Comparison of ENCODE assay signal across 8 mouse cellular contexts in the genomic region with DNA sequence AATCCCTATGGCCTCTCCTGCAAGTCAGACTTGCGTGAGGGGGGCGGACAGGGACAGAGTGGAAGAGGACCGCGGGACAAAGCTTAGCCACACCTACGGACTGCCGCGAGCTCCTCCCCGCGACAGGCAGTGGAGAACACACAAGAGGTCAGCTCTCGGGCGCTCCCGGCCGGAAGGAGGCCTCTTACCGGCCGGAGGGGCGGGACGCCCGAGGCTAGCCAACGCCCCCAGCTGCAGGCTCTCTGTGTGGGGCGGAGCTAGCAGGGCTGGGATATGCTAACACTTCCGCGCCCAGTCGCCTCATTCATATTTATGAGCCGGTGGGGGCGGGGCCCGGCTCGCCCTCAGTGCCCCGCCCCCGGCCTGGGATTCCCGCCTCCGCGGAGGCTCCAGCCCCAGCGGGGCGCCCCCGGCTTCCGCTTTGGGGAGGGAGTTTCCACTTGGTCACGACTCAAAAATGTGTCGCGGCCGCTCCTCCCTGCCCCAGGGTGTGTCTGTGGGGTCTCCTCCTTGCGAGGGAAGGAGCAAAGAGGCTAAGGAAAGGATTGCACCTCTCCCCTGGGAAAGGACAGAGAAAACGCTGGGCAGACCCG. TPM values are rescaled to one million over a fixed set of nuclear protein-coding genes. Genes with fewer than 3 reads are reported as not detected.
DNase-seq lines count a peak whose midpoint lies in the region; ATAC-seq and TF ChIP-seq lines count a peak whose summit lies in the region.

No protein-coding gene starts in this region.

- no peak for TF ChIP-seq EP300 in liver, embryonic 14.5 days (IDR thresholded peaks at IDR 0.05; ENCODE audit: low read depth)
- TF ChIP-seq EP300 in stomach, postnatal 0 days (optimal IDR thresholded peaks at IDR 0.05): peak; percentile 73

- peak overlapping the region; percentile 90 for H3K27ac ChIP-seq in forebrain, embryonic 10.5 days
- H3K27ac ChIP-seq in heart, embryonic 15.5 days: peak overlapping the region; percentile 91
- peak overlapping the region; percentile 52 for H3K27ac ChIP-seq in liver, embryonic 14.5 days
- peak overlapping the region; percentile 76 for H3K27ac ChIP-seq in neural tube, embryonic 11.5 days (ENCODE audit: low read depth, low read length)
- H3K27ac ChIP-seq in stomach, postnatal 0 days (replicated peaks): peak overlapping the region; percentile 93

- H3K36me3 ChIP-seq in forebrain, embryonic 10.5 days (replicated peaks): peaks cover 17% of the 10 kb centered on the region
- peaks cover 12% of the 10 kb centered on the region for H3K36me3 ChIP-seq in heart, embryonic 15.5 days
- H3K36me3 ChIP-seq in liver, embryonic 14.5 days (replicated peaks; ENCODE audit: control insufficient read depth, insufficient read depth, low read depth): no peaks in the 10 kb centered on the region
- no peaks in the 10 kb centered on the region; the same call in 1 of the 2 replicates for H3K36me3 ChIP-seq in neural tube, embryonic 11.5 days (ENCODE audit: control insufficient read depth, insufficient read depth, low read length)
- no peaks in the 10 kb centered on the region for H3K36me3 ChIP-seq in stomach, postnatal 0 days (ENCODE audit: control insufficient read depth, insufficient read depth, low read length)

- 1% methylated on average over 43 of the region's 43 CpGs for WGBS in forebrain, embryonic 10.5 days
- under 1% methylated on average over 43 of the region's 43 CpGs for WGBS in heart, embryonic 15.5 days
- under 1% methylated on average over 43 of the region's 43 CpGs for WGBS in liver, embryonic 14.5 days (ENCODE audit: insufficient replicate concordance)
- WGBS in neural tube, embryonic 11.5 days: under 1% methylated on average over 42 of the region's 43 CpGs
- under 1% methylated on average over 41 of the region's 43 CpGs for WGBS in stomach, postnatal 0 days

- peak overlapping the region; percentile 52 for H3K4me3 ChIP-seq in forebrain, embryonic 10.5 days
- peak overlapping the region; percentile 48 for H3K4me3 ChIP-seq in heart, embryonic 15.5 days
- H3K4me3 ChIP-seq in liver, embryonic 14.5 days (ENCODE audit: insufficient read depth in 1 of 2, low read depth in 2 of 2, low read length in 2 of 2): peak overlapping the region; percentile 57 to 68
- peak overlapping the region; percentile 34 for H3K4me3 ChIP-seq in neural tube, embryonic 11.5 days (ENCODE audit: low read depth, low read length)
- H3K4me3 ChIP-seq in stomach, postnatal 0 days (ENCODE audit: low read depth, low read length): peak overlapping the region; percentile 41

- H3K4me2 ChIP-seq in heart, embryonic 15.5 days: peak overlapping the region; percentile 68
- peak overlapping the region; percentile 83 for H3K4me2 ChIP-seq in liver, embryonic 14.5 days (ENCODE audit: low read depth)
- peak overlapping the region; percentile 57 for H3K4me2 ChIP-seq in neural tube, embryonic 11.5 days (ENCODE audit: low read depth)
- peak overlapping the region; percentile 69 for H3K4me2 ChIP-seq in stomach, postnatal 0 days (replicated peaks; ENCODE audit: low read depth)

- peak; percentile 54 for TF ChIP-seq CTCF in liver, embryonic 14.5 days (IDR thresholded peaks at IDR 0.05; ENCODE audit: low read depth)
- peak; percentile 49 for TF ChIP-seq CTCF in stomach, postnatal 0 days (IDR thresholded peaks at IDR 0.05; ENCODE audit: low read depth)

- H3K9me3 ChIP-seq in forebrain, embryonic 10.5 days: peaks cover 3% of the 10 kb centered on the region; the same call in 1 of the 2 replicates
- no peaks in the 10 kb centered on the region for H3K9me3 ChIP-seq in heart, embryonic 15.5 days (replicated peaks)
- no peaks in the 10 kb centered on the region for H3K9me3 ChIP-seq in liver, embryonic 14.5 days (ENCODE audit: control insufficient read depth, low read length)
- no peaks in the 10 kb centered on the region for H3K9me3 ChIP-seq in neural tube, embryonic 11.5 days (ENCODE audit: control insufficient read depth, low read length)
- H3K9me3 ChIP-seq in stomach, postnatal 0 days (ENCODE audit: control insufficient read depth, low read length): no peaks in the 10 kb centered on the region

- peak; percentile 80 to 86 for DNase-seq in CD8-positive naive resting alpha-beta T cell, adult 2 months (ENCODE audit: low read depth in 2 of 2, low spot score in 2 of 2)
- peak; percentile 95 for DNase-seq in c-Kit-positive CD71-negative TER-119-negative erythroid progenitor cells, embryonic 14.5 days (ENCODE audit: low read depth)
- DNase-seq in forebrain, embryonic 10.5 days (ENCODE audit: extremely low spot score, low spot score): peak; percentile 97
- peak; percentile 99 for DNase-seq in kidney, postnatal 25 days
- peak; percentile 96 to 97 (median 97) for DNase-seq in liver, embryonic 14.5 days (ENCODE audit: low read depth in 3 of 3, low spot score in 3 of 3)
- peak; percentile 99 for DNase-seq in neural tube, embryonic 11.5 days (ENCODE audit: low spot score)
- peak; percentile 99 for DNase-seq in stomach, postnatal 0 days (ENCODE audit: low spot score)

- H3K9ac ChIP-seq in heart, embryonic 15.5 days: peak overlapping the region; percentile 48
- peak overlapping the region; percentile 70 for H3K9ac ChIP-seq in liver, embryonic 14.5 days (replicated peaks)
- H3K9ac ChIP-seq in neural tube, embryonic 11.5 days (ENCODE audit: low read length): peak overlapping the region; percentile 60
- peak overlapping the region; percentile 52 for H3K9ac ChIP-seq in stomach, postnatal 0 days (ENCODE audit: low read length)

- peaks cover 27% of the 10 kb centered on the region for H3K4me1 ChIP-seq in forebrain, embryonic 10.5 days
- H3K4me1 ChIP-seq in heart, embryonic 15.5 days (replicated peaks): peaks cover 20% of the 10 kb centered on the region
- peaks cover 16 to 31% of the 10 kb centered on the region in 2 experiments for H3K4me1 ChIP-seq in liver, embryonic 14.5 days (replicated peaks; ENCODE audit: control insufficient read depth in 2 of 2, insufficient read depth in 2 of 2, low read length in 1 of 2)
- peaks cover 11% of the 10 kb centered on the region for H3K4me1 ChIP-seq in neural tube, embryonic 11.5 days (ENCODE audit: control insufficient read depth, insufficient read depth, low read length)
- peaks cover 3% of the 10 kb centered on the region for H3K4me1 ChIP-seq in stomach, postnatal 0 days (replicated peaks; ENCODE audit: control insufficient read depth, insufficient read depth)

- no peaks in the 10 kb centered on the region for H3K27me3 ChIP-seq in forebrain, embryonic 10.5 days (ENCODE audit: poor library complexity, severe bottlenecking)
- no peaks in the 10 kb centered on the region for H3K27me3 ChIP-seq in heart, embryonic 15.5 days
- H3K27me3 ChIP-seq in liver, embryonic 14.5 days (ENCODE audit: control insufficient read depth, insufficient read depth, low read length): no peaks in the 10 kb centered on the region
- H3K27me3 ChIP-seq in neural tube, embryonic 11.5 days (ENCODE audit: control insufficient read depth, insufficient read depth, low read length): no peaks in the 10 kb centered on the region
- no peaks in the 10 kb centered on the region for H3K27me3 ChIP-seq in stomach, postnatal 0 days (ENCODE audit: control insufficient read depth, insufficient read depth, low read length)

- ATAC-seq in heart, embryonic 15.5 days (replicated peaks; ENCODE audit: insufficient number of reproducible peaks, insufficient read depth, low FRiP score, low read depth): peak; percentile 98
- ATAC-seq in liver, embryonic 14.5 days (ENCODE audit: insufficient read depth): peak; percentile 99
- peak; percentile 97 for ATAC-seq in neural tube, embryonic 11.5 days (ENCODE audit: insufficient read depth, low FRiP score, low TSS enrichment)
- ATAC-seq in stomach, postnatal 0 days (ENCODE audit: low FRiP score, low TSS enrichment): peak; percentile 99

RNA-seq across cellular contexts. Expression of a gene that starts 7.9 kb away (rescaled TPM):
- polyA plus RNA-seq in forebrain, embryonic 10.5 days (2016; fragmentation: Nextera tagmentation; extraction: Ambion mirVana): 22.5 and 23.2 TPM in 2 replicates
- polyA plus RNA-seq in heart, embryonic 15.5 days (2015; fragmentation: Nextera tagmentation; extraction: Ambion mirVana): 17.7 and 17.9 TPM in 2 replicates
- 2.8 and 3.4 TPM in 2 replicates for polyA plus RNA-seq in liver, embryonic 14.5 days (2012; rRNA removed)
- 1.7 and 2.7 TPM in 2 replicates for polyA plus RNA-seq in liver, embryonic 14.5 days (2014; fragmentation: Nextera tagmentation; extraction: Ambion mirVana)
- polyA plus RNA-seq in neural tube, embryonic 11.5 days (2014; fragmentation: Nextera tagmentation; extraction: Ambion mirVana): 32.4 and 37.0 TPM in 2 replicates
- 11.6 and 11.7 TPM in 2 replicates for polyA plus RNA-seq in stomach, postnatal 0 days (2015; fragmentation: Nextera tagmentation; extraction: Ambion mirVana)

RNA-seq across cellular contexts. Expression of a gene that starts 27.0 kb away (rescaled TPM):
- polyA plus RNA-seq in forebrain, embryonic 10.5 days (2016; fragmentation: Nextera tagmentation; extraction: Ambion mirVana): 32.0 and 37.5 TPM in 2 replicates
- 5.6 and 7.1 TPM in 2 replicates for polyA plus RNA-seq in heart, embryonic 15.5 days (2015; fragmentation: Nextera tagmentation; extraction: Ambion mirVana)
- 5.4 and 6.9 TPM in 2 replicates for polyA plus RNA-seq in liver, embryonic 14.5 days (2012; rRNA removed)
- 4.6 and 4.8 TPM in 2 replicates for polyA plus RNA-seq in liver, embryonic 14.5 days (2014; fragmentation: Nextera tagmentation; extraction: Ambion mirVana)
- polyA plus RNA-seq in neural tube, embryonic 11.5 days (2014; fragmentation: Nextera tagmentation; extraction: Ambion mirVana): 16.1 and 17.8 TPM in 2 replicates
- 8.9 and 10.6 TPM in 2 replicates for polyA plus RNA-seq in stomach, postnatal 0 days (2015; fragmentation: Nextera tagmentation; extraction: Ambion mirVana)

RNA-seq across cellular contexts. Expression of a gene that starts 38.2 kb away (rescaled TPM):
- 93.5 and 94.7 TPM in 2 replicates for polyA plus RNA-seq in forebrain, embryonic 10.5 days (2016; fragmentation: Nextera tagmentation; extraction: Ambion mirVana)
- 118 and 125 TPM in 2 replicates for polyA plus RNA-seq in heart, embryonic 15.5 days (2015; fragmentation: Nextera tagmentation; extraction: Ambion mirVana)
- 24.1 and 41.3 TPM in 2 replicates for polyA plus RNA-seq in liver, embryonic 14.5 days (2012; rRNA removed)
- polyA plus RNA-seq in liver, embryonic 14.5 days (2014; fragmentation: Nextera tagmentation; extraction: Ambion mirVana): 64.4 and 68.0 TPM in 2 replicates
- polyA plus RNA-seq in neural tube, embryonic 11.5 days (2014; fragmentation: Nextera tagmentation; extraction: Ambion mirVana): 94.3 and 108 TPM in 2 replicates
- 65.4 and 71.9 TPM in 2 replicates for polyA plus RNA-seq in stomach, postnatal 0 days (2015; fragmentation: Nextera tagmentation; extraction: Ambion mirVana)

RNA-seq across cellular contexts. Expression of a gene that starts 45.0 kb away (rescaled TPM):
- 23.8 and 29.4 TPM in 2 replicates for polyA plus RNA-seq in forebrain, embryonic 10.5 days (2016; fragmentation: Nextera tagmentation; extraction: Ambion mirVana)
- 227 and 253 TPM in 2 replicates for polyA plus RNA-seq in heart, embryonic 15.5 days (2015; fragmentation: Nextera tagmentation; extraction: Ambion mirVana)
- 1.5 and 2.2 TPM in 2 replicates for polyA plus RNA-seq in liver, embryonic 14.5 days (2012; rRNA removed)
- polyA plus RNA-seq in liver, embryonic 14.5 days (2014; fragmentation: Nextera tagmentation; extraction: Ambion mirVana): 1.2 and 3.2 TPM in 2 replicates
- polyA plus RNA-seq in neural tube, embryonic 11.5 days (2014; fragmentation: Nextera tagmentation; extraction: Ambion mirVana): 31.1 and 35.7 TPM in 2 replicates
- polyA plus RNA-seq in stomach, postnatal 0 days (2015; fragmentation: Nextera tagmentation; extraction: Ambion mirVana): 2.8 and 3.1 TPM in 2 replicates

RNA-seq across cellular contexts. Expression of a gene that starts 53.1 kb away (rescaled TPM):
- 9.2 and 9.3 TPM in 2 replicates for polyA plus RNA-seq in forebrain, embryonic 10.5 days (2016; fragmentation: Nextera tagmentation; extraction: Ambion mirVana)
- polyA plus RNA-seq in heart, embryonic 15.5 days (2015; fragmentation: Nextera tagmentation; extraction: Ambion mirVana): 14.7 and 20.7 TPM in 2 replicates
- polyA plus RNA-seq in liver, embryonic 14.5 days (2012; rRNA removed): 2.5 and 2.9 TPM in 2 replicates
- polyA plus RNA-seq in liver, embryonic 14.5 days (2014; fragmentation: Nextera tagmentation; extraction: Ambion mirVana): 1.2 TPM in 2 replicates
- 10.5 and 11.1 TPM in 2 replicates for polyA plus RNA-seq in neural tube, embryonic 11.5 days (2014; fragmentation: Nextera tagmentation; extraction: Ambion mirVana)
- 8.8 and 9.6 TPM in 2 replicates for polyA plus RNA-seq in stomach, postnatal 0 days (2015; fragmentation: Nextera tagmentation; extraction: Ambion mirVana)

Comparison
In these comparisons a context has a peak if more than half of its experiments do, and no peak if none do; other contexts are left out.
1. Peak in every context shown above with its lines: DNase-seq, ATAC-seq, H3K4me3 ChIP-seq and H3K27ac ChIP-seq.